Mouse (Mus musculus) kidney, adult 2 months (tissue): ENCODE data around the gene Art4.

Experiments used
- CTCF ChIP-seq: fragments of 200-500 bp; conservative IDR thresholded peaks from 2 replicates; pipeline ENCODE4 v1.5.1; 2011; ENCODE audit warnings: low read depth, mild to moderate bottlenecking, control low read depth, low read length, moderate library complexity, mixed read lengths; ENCODE audit not compliant: insufficient read depth, insufficient read length
- POLR2A ChIP-seq: fragments of 200-500 bp; IDR thresholded peaks from one replicate; pipeline ENCODE4 v1.6.1; 2011; ENCODE audit warnings: low read depth, low read length, control low read depth

- TF ChIP-seq POLR2A (no peak), CTCF (peak; percentile 68)
Observed at GRCm38 (mm10) chr6:136847790-136848189, 9.7 kb downstream of the Art4 start.
